Mouse (Mus musculus) stomach, postnatal 0 days (tissue): ENCODE measurements around the gene Sptan1.

Source experiments
- CTCF ChIP-seq: IDR thresholded peaks from 2 replicates; pipeline ENCODE4 v1.5.1; 2016; ENCODE audit warnings: antibody characterized with exemption, low read depth, mild to moderate bottlenecking, moderate library complexity
- EP300 ChIP-seq: optimal IDR thresholded peaks from 2 replicates; pipeline ENCODE3; 2016; ENCODE audit warnings: antibody characterized with exemption

- TF ChIP-seq CTCF = 0 out of 2 replicates have a peak, but pooled peaks have one; percentile 3
- TF ChIP-seq EP300 = no peak
Observed at GRCm38 (mm10) chr2:30067031-30067888, 101.9 kb downstream of the Sptan1 start.
